Mouse (Mus musculus) ES-Bruce4 (cell line): Measurements from ENCODE around the gene F8a. TPM values are rescaled to one million over a fixed set of nuclear protein-coding genes. Genes with fewer than 3 reads are reported as not detected.
"Not testable (repeated sequence)": the region's sequence is repeated elsewhere in the genome, so short reads cannot be mapped to it uniquely, and the experiment has no call there.

Experiments used
- H3K27ac ChIP-seq: 2 replicates; pipeline ENCODE4 v1.5.1; 2012; ENCODE audit warnings: low read length, inconsistent platforms; ENCODE audit not compliant: insufficient read depth
- H3K27me3 ChIP-seq: 2 replicates; pipeline ENCODE4 v1.6.1; 2012; ENCODE audit warnings: mild to moderate bottlenecking, low read length, inconsistent platforms; ENCODE audit not compliant: control insufficient read depth, poor library complexity, insufficient read depth, severe bottlenecking
- H3K36me3 ChIP-seq: 2 replicates; pipeline ENCODE4 v1.6.1; 2012; ENCODE audit warnings: inconsistent platforms, mild to moderate bottlenecking, low read length, moderate library complexity; ENCODE audit not compliant: control insufficient read depth, poor library complexity, insufficient read depth, severe bottlenecking
- H3K4me1 ChIP-seq: one replicate; pipeline ENCODE4 v1.8.1; 2011; ENCODE audit warnings: low read length; ENCODE audit not compliant: control insufficient read depth, insufficient read depth
- H3K4me3 ChIP-seq: 2 replicates; pipeline ENCODE4 v1.5.1; 2011; ENCODE audit warnings: low read depth, mild to moderate bottlenecking, low read length
- H3K9ac ChIP-seq: 2 replicates; pipeline ENCODE4 v1.6.1; 2012; ENCODE audit warnings: low read depth, mild to moderate bottlenecking, inconsistent platforms; ENCODE audit not compliant: poor library complexity, severe bottlenecking
- H3K9me3 ChIP-seq: replicated peaks from 2 replicates; pipeline ENCODE4 v1.6.1; 2012; ENCODE audit warnings: mild to moderate bottlenecking, low read length, inconsistent platforms; ENCODE audit not compliant: control insufficient read depth, poor library complexity, insufficient read depth, severe bottlenecking
- polyA plus RNA-seq: library from polyadenylated mRNA; stranded (reverse); fragments of >200 nt; gene quantifications from 2 replicates; pipeline ENCODE4 v1.2.4, GENCODE M21; 2011; ENCODE audit warnings: low read depth; ENCODE audit not compliant: missing spikeins, insufficient read depth, insufficient read length

F8a gene
- polyA plus RNA-seq, 1 experiment, result 3.8 TPM

DNA sequence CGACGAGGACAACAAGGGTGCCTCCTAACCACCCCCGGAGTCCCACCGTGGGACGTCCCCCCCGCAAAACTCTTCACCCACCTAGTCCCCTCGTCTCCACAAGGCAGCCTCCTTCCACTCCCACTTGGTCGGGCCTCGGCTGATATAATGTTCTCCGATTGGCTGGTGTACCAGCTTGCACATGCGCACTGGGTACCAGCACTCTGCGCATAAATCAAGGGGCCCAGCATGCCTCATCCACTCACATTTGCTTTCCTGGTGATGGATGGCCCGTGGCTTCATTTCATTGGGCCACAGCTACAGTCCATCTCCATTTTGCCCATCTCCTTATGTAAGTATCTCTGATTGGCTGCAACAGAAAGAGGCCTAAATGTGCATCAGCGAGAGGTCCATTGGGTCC lies 37.2 kb downstream of the F8a start, which contains the start of gene Xlr3c:
Xlr3c (minus strand) TSS at position 121 of the 400 bp plus-strand sequence.
- not testable (repeated sequence) for H3K4me3 ChIP-seq, H3K27me3 ChIP-seq, H3K9ac ChIP-seq, H3K9me3 ChIP-seq, H3K36me3 ChIP-seq, H3K4me1 ChIP-seq, H3K27ac ChIP-seq

Other genes with a start within 250 kb of the F8a start
- gene Zfp185, start 241.0 kb upstream of the F8a start, polyA plus RNA-seq, result 18.8 and 20.2 TPM in 2 replicates
- gene Pnma5, start 191.2 kb upstream of the F8a start, polyA plus RNA-seq, result 1.4 and 2.3 TPM in 2 replicates
- 0.29 TPM in 1 of 2 replicates, not detected in the other for gene Pnma3, start 163.5 kb upstream of the F8a start, polyA plus RNA-seq
- not detected in 2 replicates for gene Xlr4a, start 145.8 kb upstream of the F8a start, polyA plus RNA-seq
- gene Xlr3a, start 131.2 kb upstream of the F8a start, polyA plus RNA-seq, result 1.6 TPM in 1 of 2 replicates, not detected in the other
- not detected in 2 replicates for gene Gm14685, start 111.2 kb upstream of the F8a start, polyA plus RNA-seq
- gene Xlr5b, start 79.5 kb upstream of the F8a start, polyA plus RNA-seq, result not detected in 2 replicates
- 1.5 and 2.0 TPM in 2 replicates for gene DXBay18, start 78.8 kb upstream of the F8a start, polyA plus RNA-seq
- gene Spin2d, start 51.3 kb upstream of the F8a start, polyA plus RNA-seq, result not detected in 2 replicates
- 0.21 TPM in 1 of 2 replicates, not detected in the other for gene Xlr3b, start 36.1 kb upstream of the F8a start, polyA plus RNA-seq
- 0.79 TPM in 1 of 2 replicates, not detected in the other for gene Xlr4b, start 14.0 kb upstream of the F8a start, polyA plus RNA-seq
- gene Xlr4c, start 14.8 kb downstream of the F8a start, polyA plus RNA-seq, result 0.75 TPM in 1 of 2 replicates, not detected in the other
- 0.69 TPM in 1 of 2 replicates, not detected in the other for gene Xlr3c, start 37.1 kb downstream of the F8a start, polyA plus RNA-seq
- not detected in 2 replicates for gene Xlr5a, start 64.7 kb downstream of the F8a start, polyA plus RNA-seq
- not detected in 2 replicates for gene Xlr5c, start 64.7 kb downstream of the F8a start, polyA plus RNA-seq
- not detected in 2 replicates for gene Gm45015, start 108.5 kb downstream of the F8a start, polyA plus RNA-seq
- gene Zfp275, start 114.3 kb downstream of the F8a start, polyA plus RNA-seq, result 19.1 and 20.2 TPM in 2 replicates
- gene Gm18336, start 170.4 kb downstream of the F8a start, polyA plus RNA-seq, result 0.73 TPM in 1 of 2 replicates, not detected in the other
- 0.12 TPM in 1 of 2 replicates, not detected in the other for gene Zfp92, start 182.8 kb downstream of the F8a start, polyA plus RNA-seq
- not detected in 2 replicates for gene Trex2, start 207.1 kb downstream of the F8a start, polyA plus RNA-seq
- gene Haus7, start 230.8 kb downstream of the F8a start, polyA plus RNA-seq, result 26.2 and 26.3 TPM in 2 replicates